Mouse (Mus musculus): ENCODE data around the gene Arhgap31. TPM values are rescaled to one million over a fixed set of nuclear protein-coding genes. Genes with fewer than 3 reads are reported as not detected.
"Not testable (repeated sequence)": the region's sequence is repeated elsewhere in the genome, so short reads cannot be mapped to it uniquely, and the experiment has no call there.

Gene Arhgap31
- polyA plus RNA-seq, 1 experiment from 2014 or later, result 19.9 TPM

- H3K36me3 ChIP-seq, result no peaks in the 10 kb centered on the region
- no peak overlapping the region for H3K4me3 ChIP-seq
- H3K27ac ChIP-seq, result no peak overlapping the region
- H3K4me1 ChIP-seq, result no peaks in the 10 kb centered on the region
- WGBS, result 93% methylated on average over 9 of the region's 9 CpGs
- ATAC-seq (ENCODE audit: borderline replicate concordance, extremely low read depth, low FRiP score, low TSS enrichment), result no peak
- H3K9ac ChIP-seq, result no peak overlapping the region
- H3K27me3 ChIP-seq, result no peaks in the 10 kb centered on the region
- no peaks in the 10 kb centered on the region for H3K9me3 ChIP-seq
- no peak overlapping the region for H3K4me2 ChIP-seq
These were observed 8.3 kb upstream of the Arhgap31 start for GRCm38 (mm10) chr16:38721377-38721776.

- not testable (repeated sequence) for H3K36me3 ChIP-seq; H3K9me3 ChIP-seq; H3K9ac ChIP-seq; ATAC-seq (ENCODE audit: borderline replicate concordance, extremely low read depth, low FRiP score, low TSS enrichment); H3K27me3 ChIP-seq
- peaks cover 19% of the 10 kb centered on the region for H3K4me1 ChIP-seq
- 40% methylated on average over 11 of the region's 12 CpGs for WGBS
- H3K4me3 ChIP-seq, result peak overlapping the region; percentile 87; the same call in 1 of the 2 replicates
- H3K4me2 ChIP-seq, result peak overlapping the region; percentile 76
- H3K27ac ChIP-seq, result peak overlapping the region; percentile 99
These were observed 1.1 kb upstream of the Arhgap31 start for GRCm38 (mm10) chr16:38714259-38714526.

- Histone ChIP-seq H3K27ac (peak overlapping the region; percentile 99), H3K4me3 (peak overlapping the region; percentile 87), H3K9ac (peak overlapping the region; percentile 93), H3K4me2 (peak overlapping the region; percentile 76), H3K36me3 (no peaks in the 10 kb centered on the region), H3K9me3 (no peaks in the 10 kb centered on the region), H3K27me3 (no peaks in the 10 kb centered on the region), H3K4me1 (peaks cover 19% of the 10 kb centered on the region)
- WGBS, result 10% methylated on average over 17 of the region's 17 CpGs
- ATAC-seq (ENCODE audit: borderline replicate concordance, extremely low read depth, low FRiP score, low TSS enrichment), result peak; percentile 59
These were observed 557 bp upstream of the Arhgap31 start for GRCm38 (mm10) chr16:38713404-38714258.

GRCm38 (mm10) chr16:38712105-38712504, 969 bp downstream of the Arhgap31 start:
- H3K36me3 ChIP-seq, result no peaks in the 10 kb centered on the region
- H3K4me1 ChIP-seq, result peaks cover 28% of the 10 kb centered on the region
- H3K27me3 ChIP-seq, result no peaks in the 10 kb centered on the region
- H3K9ac ChIP-seq, result peak overlapping the region; percentile 93
- H3K9me3 ChIP-seq, result no peaks in the 10 kb centered on the region
- 3% methylated on average over 12 of the region's 12 CpGs for WGBS
- peak overlapping the region; percentile 99 for H3K27ac ChIP-seq
- H3K4me2 ChIP-seq, result peak overlapping the region; percentile 76
- peak overlapping the region; percentile 87 for H3K4me3 ChIP-seq
- ATAC-seq (ENCODE audit: borderline replicate concordance, extremely low read depth, low FRiP score, low TSS enrichment), result no peak

- WGBS, result 31% methylated on average over 4 of the region's 4 CpGs
- H3K36me3 ChIP-seq, result no peaks in the 10 kb centered on the region
- H3K9ac ChIP-seq, result no peak overlapping the region
- H3K9me3 ChIP-seq, result no peaks in the 10 kb centered on the region
- ATAC-seq (ENCODE audit: borderline replicate concordance, extremely low read depth, low FRiP score, low TSS enrichment), result no peak
- peak overlapping the region; percentile 87 for H3K4me3 ChIP-seq
- peaks cover 36% of the 10 kb centered on the region for H3K4me1 ChIP-seq
- peak overlapping the region; percentile 76 for H3K4me2 ChIP-seq
- H3K27ac ChIP-seq, result peak overlapping the region; percentile 99; the same call in 1 of the 2 replicates
- no peaks in the 10 kb centered on the region for H3K27me3 ChIP-seq
These were observed 1.8 kb downstream of the Arhgap31 start for GRCm38 (mm10) chr16:38711245-38711644.

GRCm38 (mm10) chr16:38708962-38709520, 4.0 kb downstream of the Arhgap31 start:
- no peaks in the 10 kb centered on the region for H3K36me3 ChIP-seq
- H3K4me3 ChIP-seq, result no peak overlapping the region
- H3K9ac ChIP-seq, result no peak overlapping the region
- ATAC-seq (ENCODE audit: borderline replicate concordance, extremely low read depth, low FRiP score, low TSS enrichment), result no peak
- peak overlapping the region; percentile 76; the same call in 1 of the 2 replicates for H3K4me2 ChIP-seq
- H3K9me3 ChIP-seq, result no peaks in the 10 kb centered on the region
- H3K27ac ChIP-seq, result no peak overlapping the region
- H3K27me3 ChIP-seq, result no peaks in the 10 kb centered on the region
- peaks cover 43% of the 10 kb centered on the region for H3K4me1 ChIP-seq
- 68% methylated on average over 7 of the region's 7 CpGs for WGBS

GRCm38 (mm10) chr16:38706782-38707181, 6.3 kb downstream of the Arhgap31 start:
- H3K27ac ChIP-seq, result peak overlapping the region; percentile 84
- no peaks in the 10 kb centered on the region for H3K9me3 ChIP-seq
- ATAC-seq (ENCODE audit: borderline replicate concordance, extremely low read depth, low FRiP score, low TSS enrichment), result no peak
- H3K27me3 ChIP-seq, result no peaks in the 10 kb centered on the region
- no peaks in the 10 kb centered on the region for H3K36me3 ChIP-seq
- H3K4me2 ChIP-seq, result no peak overlapping the region
- H3K9ac ChIP-seq, result no peak overlapping the region
- H3K4me3 ChIP-seq, result no peak overlapping the region
- H3K4me1 ChIP-seq, result peaks cover 46% of the 10 kb centered on the region
- WGBS, result 44% methylated on average over 7 of the region's 7 CpGs

- peak; percentile 58; the same call in 1 of the 2 replicates for ATAC-seq (ENCODE audit: borderline replicate concordance, extremely low read depth, low FRiP score, low TSS enrichment)
- peaks cover 45% of the 10 kb centered on the region for H3K4me1 ChIP-seq
These were observed 7.4 kb downstream of the Arhgap31 start for GRCm38 (mm10) chr16:38705531-38706281.

GRCm38 (mm10) chr16:38703501-38703900, 9.6 kb downstream of the Arhgap31 start:
- Histone ChIP-seq H3K9me3 (no peaks in the 10 kb centered on the region), H3K36me3 (0 out of 2 replicates have a peak, but pooled peaks cover 3% of the 10 kb centered on the region), H3K4me2 (no peak overlapping the region), H3K9ac (no peak overlapping the region), H3K4me3 (no peak overlapping the region), H3K4me1 (peaks cover 44% of the 10 kb centered on the region), H3K27ac (no peak overlapping the region), H3K27me3 (no peaks in the 10 kb centered on the region)
- WGBS, result 49% methylated on average over 6 of the region's 6 CpGs
- no peak for ATAC-seq (ENCODE audit: borderline replicate concordance, extremely low read depth, low FRiP score, low TSS enrichment)

More at GRCm38 (mm10) chr16:38705531-38706281, 7.4 kb downstream of the Arhgap31 start:
- Histone ChIP-seq H3K36me3 (no peaks in the 10 kb centered on the region), H3K9ac (no peak overlapping the region), H3K27ac (peak overlapping the region; percentile 84), H3K27me3 (no peaks in the 10 kb centered on the region), H3K9me3 (no peaks in the 10 kb centered on the region), H3K4me2 (no peak overlapping the region), H3K4me3 (no peak overlapping the region)
- 49% methylated on average over 9 of the region's 9 CpGs for WGBS

GRCm38 (mm10) chr16:38702316-38702715, 10.8 kb downstream of the Arhgap31 start:
- Histone ChIP-seq H3K4me1 (peaks cover 38% of the 10 kb centered on the region), H3K4me2 (peak overlapping the region; percentile 27; the same call in 1 of the 2 replicates), H3K9me3 (no peaks in the 10 kb centered on the region), H3K27me3 (no peaks in the 10 kb centered on the region), H3K4me3 (no peak overlapping the region), H3K36me3 (0 out of 2 replicates have a peak, but pooled peaks cover 3% of the 10 kb centered on the region), H3K9ac (no peak overlapping the region), H3K27ac (peak overlapping the region; percentile 56)
- no peak for ATAC-seq (ENCODE audit: borderline replicate concordance, extremely low read depth, low FRiP score, low TSS enrichment)
- WGBS, result 80% methylated on average over 3 of the region's 3 CpGs

- H3K27me3 ChIP-seq, result no peaks in the 10 kb centered on the region
- peak overlapping the region; percentile 27; the same call in 1 of the 2 replicates for H3K4me2 ChIP-seq
- peak overlapping the region; percentile 56 for H3K27ac ChIP-seq
- H3K4me1 ChIP-seq, result peaks cover 31% of the 10 kb centered on the region
- ATAC-seq (ENCODE audit: borderline replicate concordance, extremely low read depth, low FRiP score, low TSS enrichment), result no peak
- WGBS, result 35% methylated on average over 9 of the region's 9 CpGs
- H3K9ac ChIP-seq, result no peak overlapping the region
- H3K4me3 ChIP-seq, result no peak overlapping the region
- H3K36me3 ChIP-seq, result 0 out of 2 replicates have a peak, but pooled peaks cover 3% of the 10 kb centered on the region
- no peaks in the 10 kb centered on the region for H3K9me3 ChIP-seq
These were observed 11.4 kb downstream of the Arhgap31 start for GRCm38 (mm10) chr16:38701492-38702185.
